Mouse (Mus musculus) hindbrain, embryonic 11.5 days (tissue): ENCODE measurements at regions not wholly inside any gene's neighbourhood (a gene's known extent, or its start where the extent isn't known, plus 50 kb on each side); places are given as distances from the start of the nearest gene placed in this dataset.

ENCODE experiments used
- ATAC-seq: fragments of 200-750 bp; cut with Nextera tagmentation; 2 replicates; pipeline ENCODE4 v1.8.0; 2017; ENCODE audit warnings: mild to moderate bottlenecking, moderate TSS enrichment, moderate library complexity; ENCODE audit not compliant: low FRiP score
- DNase-seq: peaks from one replicate; pipeline ENCODE4 v3.0.0-alpha.2; 2015; ENCODE audit warnings: low spot score
- H3K27ac ChIP-seq: fragments of 300-500 bp; sonication (generic); 2 replicates; pipeline ENCODE4 v1.5.1; 2014; ENCODE audit warnings: mild to moderate bottlenecking, low read depth, low read length
- H3K27me3 ChIP-seq: fragments of 300-500 bp; sonication (generic); 2 replicates; pipeline ENCODE4 v1.6.1; 2014; ENCODE audit warnings: mild to moderate bottlenecking, low read length, moderate library complexity, mixed read lengths; ENCODE audit not compliant: control insufficient read depth, insufficient read depth
- H3K36me3 ChIP-seq: fragments of 300-500 bp; sonication (generic); 2 replicates; pipeline ENCODE4 v1.6.1; 2014; ENCODE audit warnings: mild to moderate bottlenecking, low read length, moderate library complexity, mixed read lengths; ENCODE audit not compliant: control insufficient read depth, insufficient read depth
- H3K4me1 ChIP-seq: fragments of 300-500 bp; sonication (generic); replicated peaks from 2 replicates; pipeline ENCODE4 v1.6.1; 2014; ENCODE audit warnings: low read length, mixed read lengths; ENCODE audit not compliant: control insufficient read depth, insufficient read depth
- H3K4me2 ChIP-seq: fragments of 300-500 bp; sonication (generic); replicated peaks from 2 replicates; pipeline ENCODE4 v1.6.1; 2014; ENCODE audit warnings: mild to moderate bottlenecking, low read depth, low read length
- H3K4me3 ChIP-seq: fragments of 300-500 bp; sonication (generic); 2 replicates; pipeline ENCODE4 v1.5.1; 2014; ENCODE audit warnings: low read depth, low read length
- H3K9ac ChIP-seq: fragments of 300-500 bp; sonication (generic); 2 replicates; pipeline ENCODE4 v1.6.1; 2014; ENCODE audit warnings: low read depth, low read length
- H3K9me3 ChIP-seq: fragments of 300-500 bp; sonication (generic); 2 replicates; pipeline ENCODE4 v1.6.1; 2016; ENCODE audit warnings: low read length; ENCODE audit not compliant: control insufficient read depth
- WGBS: fragments of 180-500 bp; shearing (Covaris S2); extraction: QIAGEN DNeasy Blood & Tissue Kit; methylation state at CpG from one replicate; pipeline ENCODE4 v1.1.7; 2014; 5-methylcytosine and 5-hydroxymethylcytosine counted together

DNA sequence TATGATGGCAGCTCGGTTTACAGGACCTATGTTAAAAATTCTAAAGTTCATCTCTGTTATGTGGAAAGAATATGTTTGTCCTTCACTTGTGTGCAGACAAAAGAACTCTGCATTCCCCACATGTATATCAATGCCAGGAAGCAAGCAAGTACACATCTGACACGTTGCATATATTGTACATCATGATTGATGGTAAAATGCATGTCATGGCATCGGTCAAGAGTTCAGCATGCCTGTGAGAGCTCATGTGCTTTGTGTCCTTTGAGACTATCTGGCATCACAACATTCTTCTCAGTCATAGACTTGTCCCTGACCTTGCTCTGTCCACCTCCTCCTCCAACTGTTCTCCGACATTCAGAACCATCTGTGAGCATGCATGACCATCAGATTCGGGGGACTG, 465.6 kb upstream of the N6amt1 start:
- WGBS, result 75% methylated on average over 5 of the region's 5 CpGs
- ATAC-seq (no peak), DNase-seq (no peak)
- no peaks in the 10 kb centered on the region for H3K36me3 ChIP-seq
- H3K27me3 ChIP-seq, result no peaks in the 10 kb centered on the region
- H3K4me1 ChIP-seq, result no peaks in the 10 kb centered on the region
- no peak overlapping the region for H3K9ac ChIP-seq
- H3K4me3 ChIP-seq, result no peak overlapping the region
- H3K27ac ChIP-seq, result no peak overlapping the region
- H3K4me2 ChIP-seq, result no peak overlapping the region
- no peaks in the 10 kb centered on the region for H3K9me3 ChIP-seq

DNA sequence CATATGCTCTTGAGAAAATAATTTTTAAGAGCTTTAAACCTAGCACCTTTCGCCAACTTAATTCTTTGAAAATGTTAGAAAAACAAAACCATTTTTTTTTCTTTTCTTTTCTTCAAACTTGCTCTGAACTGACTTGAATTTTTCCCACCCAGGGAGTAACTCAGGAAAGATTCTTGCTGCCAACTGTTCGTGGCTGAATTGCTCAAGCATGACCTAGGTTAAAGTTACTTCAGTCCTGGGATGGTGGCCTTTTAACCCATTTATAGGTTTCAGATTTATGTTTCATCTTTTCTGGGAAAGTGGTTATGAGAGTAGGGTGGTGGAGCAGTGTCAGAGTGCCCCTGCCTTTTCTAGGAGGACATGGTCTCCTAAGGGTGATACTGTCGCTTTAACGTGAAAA, 466.4 kb upstream of the N6amt1 start:
- ATAC-seq, result no peak
- 70% methylated on average over 4 of the region's 4 CpGs for WGBS

DNA sequence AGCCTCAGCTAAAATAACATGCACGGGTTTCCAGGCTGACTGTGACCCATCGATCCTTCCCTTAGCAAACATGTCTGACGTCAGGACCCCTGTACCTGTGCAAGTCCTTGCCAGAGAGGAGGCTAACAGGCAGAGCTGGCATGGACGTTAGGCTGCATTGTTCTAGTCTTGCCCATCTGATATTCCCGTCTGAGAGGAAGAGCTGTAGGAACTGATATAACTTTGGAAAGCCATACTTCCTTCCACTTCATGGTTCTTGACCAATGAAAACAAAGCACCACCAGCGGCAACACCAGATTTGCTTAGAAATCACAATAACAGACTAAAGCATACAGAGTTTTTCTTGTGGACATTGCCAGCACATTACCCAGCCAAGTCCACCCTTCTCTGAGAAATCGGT, 470.1 kb upstream of the N6amt1 start:
- Histone ChIP-seq H3K9ac (no peak overlapping the region), H3K36me3 (no peaks in the 10 kb centered on the region), H3K9me3 (no peaks in the 10 kb centered on the region), H3K4me1 (no peaks in the 10 kb centered on the region), H3K4me2 (no peak overlapping the region), H3K4me3 (no peak overlapping the region), H3K27me3 (no peaks in the 10 kb centered on the region), H3K27ac (no peak overlapping the region)
- ATAC-seq (no peak), DNase-seq (no peak)
- WGBS, result 84% methylated on average over 7 of the region's 7 CpGs

More for the DNA sequence above, 466.4 kb upstream of the N6amt1 start:
- Histone ChIP-seq H3K27ac (no peak overlapping the region), H3K4me2 (no peak overlapping the region), H3K4me1 (no peaks in the 10 kb centered on the region), H3K27me3 (no peaks in the 10 kb centered on the region), H3K9me3 (no peaks in the 10 kb centered on the region), H3K9ac (no peak overlapping the region), H3K4me3 (no peak overlapping the region), H3K36me3 (no peaks in the 10 kb centered on the region)
- no peak for DNase-seq

DNA sequence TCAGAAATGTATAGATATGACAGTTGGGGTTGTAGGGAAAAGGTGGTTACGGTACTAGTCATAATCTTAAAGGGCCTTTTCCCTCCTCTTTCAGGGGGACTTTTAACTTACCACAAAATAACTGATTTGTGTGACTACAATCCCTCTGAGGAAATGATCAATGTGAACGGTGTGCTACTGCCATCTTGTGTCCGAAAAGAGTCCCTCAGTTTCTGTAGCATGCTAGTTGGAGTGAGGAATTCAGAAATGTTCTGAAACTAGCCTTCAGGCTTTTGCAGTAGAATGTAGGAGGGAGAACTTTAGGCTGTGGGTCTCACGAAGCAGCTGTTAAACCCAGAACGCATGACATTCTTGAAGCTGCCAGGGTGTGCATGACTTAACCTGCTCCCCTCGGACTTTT, 471.5 kb upstream of the N6amt1 start:
- ATAC-seq (peak; percentile 61; the same call in 1 of the 2 replicates), DNase-seq (peak; percentile 75)
- Histone ChIP-seq H3K9ac (no peak overlapping the region), H3K9me3 (no peaks in the 10 kb centered on the region), H3K27ac (no peak overlapping the region), H3K4me1 (no peaks in the 10 kb centered on the region), H3K36me3 (no peaks in the 10 kb centered on the region), H3K27me3 (no peaks in the 10 kb centered on the region), H3K4me3 (no peak overlapping the region), H3K4me2 (no peak overlapping the region)
- WGBS, result 31% methylated on average over 6 of the region's 6 CpGs

DNA sequence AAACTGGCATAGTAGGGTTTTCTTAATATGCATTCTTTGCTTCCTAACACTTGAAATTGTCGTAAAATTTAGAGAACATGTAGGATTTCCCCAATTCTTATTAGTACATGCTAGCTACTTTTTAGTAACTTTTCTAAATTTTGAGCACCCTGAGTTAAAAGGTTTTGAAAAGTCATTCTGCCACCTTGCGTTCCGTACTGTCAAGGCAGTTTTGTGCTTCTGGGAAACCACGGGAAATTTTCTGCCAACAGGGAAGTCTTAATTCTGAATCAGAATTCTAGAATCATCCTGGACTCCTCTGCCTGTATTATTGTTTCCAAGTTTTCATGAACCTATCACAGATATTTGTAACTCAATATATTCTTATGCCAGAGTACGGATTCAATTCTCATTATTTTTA, 472.4 kb upstream of the N6amt1 start:
- ATAC-seq (no peak), DNase-seq (no peak)
- H3K27me3 ChIP-seq, result no peaks in the 10 kb centered on the region
- H3K36me3 ChIP-seq, result no peaks in the 10 kb centered on the region
- H3K4me1 ChIP-seq, result no peaks in the 10 kb centered on the region
- H3K4me3 ChIP-seq, result no peak overlapping the region
- H3K9me3 ChIP-seq, result no peaks in the 10 kb centered on the region
- no peak overlapping the region for H3K4me2 ChIP-seq
- H3K27ac ChIP-seq, result no peak overlapping the region
- no peak overlapping the region for H3K9ac ChIP-seq
- 80% methylated on average over 5 of the region's 5 CpGs for WGBS

DNA sequence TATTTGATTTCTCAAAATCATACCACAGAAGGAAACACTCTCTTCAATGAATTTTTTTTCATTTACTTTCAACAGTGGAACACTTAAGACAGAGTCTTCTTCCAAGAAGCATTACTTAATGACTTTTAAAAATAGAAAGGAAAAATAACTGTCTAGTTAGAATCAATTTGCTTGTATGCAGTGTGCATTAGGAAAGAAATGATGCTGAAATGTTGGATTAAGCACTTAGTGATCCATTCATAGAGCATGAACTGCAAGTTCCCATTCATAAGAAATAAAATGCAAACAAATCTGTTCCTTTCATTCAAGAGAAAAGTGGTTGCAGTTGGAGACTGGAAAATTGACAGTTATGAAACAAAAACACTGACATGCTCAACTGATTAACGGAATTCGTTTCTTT, 493.2 kb upstream of the N6amt1 start:
- Histone ChIP-seq H3K27ac (no peak overlapping the region), H3K4me2 (no peak overlapping the region), H3K27me3 (no peaks in the 10 kb centered on the region), H3K4me1 (no peaks in the 10 kb centered on the region), H3K9ac (no peak overlapping the region), H3K36me3 (no peaks in the 10 kb centered on the region), H3K4me3 (no peak overlapping the region), H3K9me3 (no peaks in the 10 kb centered on the region)
- no peak for DNase-seq
- 95% methylated on average over 2 of the region's 2 CpGs for WGBS
- no peak for ATAC-seq

DNA sequence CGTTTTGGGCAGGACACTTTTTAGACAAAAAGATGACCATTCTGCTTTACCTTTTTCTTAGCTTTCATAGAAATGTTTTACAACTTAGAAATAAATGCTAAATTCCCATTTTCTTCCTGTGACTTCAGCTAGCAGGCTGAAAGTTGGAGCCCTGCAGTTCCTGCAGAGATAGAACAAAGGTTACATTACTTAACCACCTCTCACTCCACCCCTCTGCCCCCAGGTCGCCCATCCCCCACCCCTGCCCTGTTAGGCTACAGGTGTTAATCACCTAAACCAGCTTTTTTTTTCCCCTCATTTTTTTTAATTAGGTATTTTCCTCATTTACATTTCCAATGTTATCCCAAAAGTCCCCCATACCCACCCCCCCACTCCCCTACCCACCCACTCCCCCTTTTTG, 498.1 kb upstream of the N6amt1 start:
- Histone ChIP-seq H3K9ac (no peak overlapping the region), H3K9me3 (no peaks in the 10 kb centered on the region), H3K4me3 (no peak overlapping the region), H3K27me3 (no peaks in the 10 kb centered on the region), H3K36me3 (no peaks in the 10 kb centered on the region), H3K4me2 (no peak overlapping the region), H3K4me1 (no peaks in the 10 kb centered on the region), H3K27ac (no peak overlapping the region)
- no peak for DNase-seq
- 67% methylated on average over 2 of the region's 2 CpGs for WGBS
- no peak for ATAC-seq

DNA sequence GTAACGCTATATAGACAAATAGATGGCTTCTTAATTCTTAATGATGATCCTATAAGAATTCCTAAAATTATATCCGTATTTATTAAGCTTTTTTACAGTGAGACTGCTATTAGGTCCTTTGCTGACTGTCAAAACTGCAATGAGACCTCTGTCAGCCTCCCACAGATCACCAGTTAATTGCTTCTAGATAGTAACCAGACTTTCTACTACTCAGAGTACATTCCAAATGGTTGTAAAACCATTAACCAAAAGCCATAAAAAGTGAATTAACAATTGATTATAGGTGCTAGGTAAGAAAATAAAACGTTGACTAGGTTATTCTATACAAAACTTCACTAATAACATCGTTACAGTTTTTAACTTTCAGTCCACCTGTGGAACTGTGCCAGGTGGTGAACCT, 498.7 kb upstream of the N6amt1 start:
- 77% methylated on average over 4 of the region's 4 CpGs for WGBS
- ATAC-seq (no peak), DNase-seq (no peak)
- Histone ChIP-seq H3K36me3 (no peaks in the 10 kb centered on the region), H3K27ac (no peak overlapping the region), H3K9ac (no peak overlapping the region), H3K9me3 (no peaks in the 10 kb centered on the region), H3K4me3 (no peak overlapping the region), H3K4me1 (no peaks in the 10 kb centered on the region), H3K27me3 (no peaks in the 10 kb centered on the region), H3K4me2 (no peak overlapping the region)

DNA sequence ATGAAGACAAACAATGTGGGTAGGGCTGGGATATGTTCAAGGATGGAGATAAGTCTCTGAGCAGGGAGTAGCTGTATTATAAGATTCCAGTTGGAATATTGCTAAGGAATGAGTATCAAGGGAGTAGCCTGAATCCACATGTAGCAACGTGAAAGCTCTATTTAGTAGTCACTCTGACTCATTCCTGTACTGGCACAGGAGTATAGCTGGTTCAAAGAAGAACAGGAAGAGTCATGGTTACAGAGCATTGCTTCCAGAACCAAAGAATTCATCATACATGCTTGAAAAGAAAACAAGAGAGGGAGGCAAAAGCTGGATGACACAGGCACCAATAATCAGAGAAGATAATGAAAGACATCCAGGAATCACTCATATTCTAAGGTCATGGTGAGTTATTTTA, 500.6 kb upstream of the N6amt1 start:
- DNase-seq (no peak), ATAC-seq (no peak)
- H3K4me1 ChIP-seq, result no peaks in the 10 kb centered on the region
- 91% methylated on average over 1 of the region's 1 CpGs for WGBS
- H3K36me3 ChIP-seq, result no peaks in the 10 kb centered on the region
- H3K4me3 ChIP-seq, result no peak overlapping the region
- H3K9me3 ChIP-seq, result no peaks in the 10 kb centered on the region
- H3K9ac ChIP-seq, result no peak overlapping the region
- no peak overlapping the region for H3K27ac ChIP-seq
- H3K27me3 ChIP-seq, result no peaks in the 10 kb centered on the region
- H3K4me2 ChIP-seq, result no peak overlapping the region
